Mouse (Mus musculus) midbrain, embryonic 13.5 days (tissue): Measurements from ENCODE around the gene Scn1b. TPM values are rescaled to one million over a fixed set of nuclear protein-coding genes. Genes with fewer than 3 reads are reported as not detected.

ENCODE experiments used
- ATAC-seq: fragments of 200-750 bp; cut with Nextera tagmentation; 2 replicates; pipeline ENCODE4 v1.8.0; 2017; ENCODE audit warnings: mild to moderate bottlenecking, moderate TSS enrichment, moderate library complexity
- H3K27ac ChIP-seq: fragments of 300-500 bp; sonication (generic); 2 replicates; pipeline ENCODE4 v1.5.1; 2015; ENCODE audit warnings: inconsistent platforms, mild to moderate bottlenecking, moderate library complexity
- H3K27me3 ChIP-seq: fragments of 300-500 bp; sonication (generic); 2 replicates; pipeline ENCODE4 v1.6.1; 2015; ENCODE audit warnings: mild to moderate bottlenecking, inconsistent platforms
- H3K36me3 ChIP-seq: fragments of 300-500 bp; sonication (generic); 2 replicates; pipeline ENCODE4 v1.6.1; 2015; ENCODE audit warnings: mild to moderate bottlenecking, inconsistent platforms
- H3K4me1 ChIP-seq: fragments of 300-500 bp; sonication (generic); replicated peaks from 2 replicates; pipeline ENCODE4 v1.6.1; 2015; ENCODE audit warnings: inconsistent platforms
- H3K4me2 ChIP-seq: fragments of 300-500 bp; sonication (generic); replicated peaks from 2 replicates; pipeline ENCODE4 v1.6.1; 2015; ENCODE audit warnings: moderate library complexity, mild to moderate bottlenecking, inconsistent platforms
- H3K4me3 ChIP-seq: fragments of 300-500 bp; sonication (generic); replicated peaks from 2 replicates; pipeline ENCODE4 v1.5.1; 2015; ENCODE audit warnings: mild to moderate bottlenecking, inconsistent platforms
- H3K9ac ChIP-seq: fragments of 300-500 bp; sonication (generic); replicated peaks from 2 replicates; pipeline ENCODE4 v1.6.1; 2015; ENCODE audit warnings: mild to moderate bottlenecking, inconsistent platforms
- H3K9me3 ChIP-seq: fragments of 300-500 bp; sonication (generic); 2 replicates; pipeline ENCODE4 v1.6.1; 2016; ENCODE audit warnings: mild to moderate bottlenecking, inconsistent platforms
- WGBS: fragments of 180-500 bp; shearing (Covaris S2); methylation state at CpG from one replicate; pipeline ENCODE4 v1.1.7; 2015; 5-methylcytosine and 5-hydroxymethylcytosine counted together
- polyA plus RNA-seq: library from polyadenylated mRNA; unstranded; fragments of >200 nt; fragmentation: Nextera tagmentation; extraction: Ambion mirVana; gene quantifications from 2 replicates; pipeline ENCODE4 v1.2.1, GENCODE M21; 2015

The Scn1b gene
- polyA plus RNA-seq = 1.2 and 2.7 TPM in 2 replicates

GRCm38 (mm10) chr7:31126851-31127724 lies at the start of gene Scn1b:
TSS of gene Scn1b (minus strand) at chr7:31127003.
- Histone ChIP-seq H3K36me3 (peaks cover 42% of the 10 kb centered on the region), H3K9ac (peak within 1 kb of the TSS; percentile 72), H3K4me2 (peak within 1 kb of the TSS; percentile 86), H3K4me3 (peak within 1 kb of the TSS; percentile 55), H3K27me3 (peaks cover 50% of the 10 kb centered on the region), H3K9me3 (no peaks in the 10 kb centered on the region), H3K4me1 (peaks cover 16% of the 10 kb centered on the region), H3K27ac (no peak within 1 kb of the TSS)
- ATAC-seq = peak; percentile 57
- 1% methylated on average over 51 of the region's 60 CpGs for WGBS

- no peak for ATAC-seq
- Histone ChIP-seq H3K36me3 (no peaks in the 10 kb centered on the region), H3K27ac (no peak overlapping the region), H3K4me2 (no peak overlapping the region), H3K4me1 (0 out of 2 replicates have a peak, but pooled peaks cover 3% of the 10 kb centered on the region), H3K9ac (no peak overlapping the region), H3K27me3 (0 out of 2 replicates have a peak, but pooled peaks cover 2% of the 10 kb centered on the region), H3K9me3 (no peaks in the 10 kb centered on the region), H3K4me3 (no peak overlapping the region)
- WGBS = 79% methylated on average over 3 of the region's 3 CpGs
These were observed 48.3 kb upstream of the Scn1b start for GRCm38 (mm10) chr7:31175096-31175495.

GRCm38 (mm10) chr7:31174466-31174865 lies 47.7 kb upstream of the Scn1b start:
- no peaks in the 10 kb centered on the region for H3K9me3 ChIP-seq
- no peak overlapping the region for H3K4me3 ChIP-seq
- H3K36me3 ChIP-seq = no peaks in the 10 kb centered on the region
- WGBS = 82% methylated on average over 8 of the region's 8 CpGs
- H3K4me2 ChIP-seq = no peak overlapping the region
- H3K9ac ChIP-seq = no peak overlapping the region
- 0 out of 2 replicates have a peak, but pooled peaks cover 2% of the 10 kb centered on the region for H3K27me3 ChIP-seq
- H3K4me1 ChIP-seq = 0 out of 2 replicates have a peak, but pooled peaks cover 3% of the 10 kb centered on the region
- H3K27ac ChIP-seq = no peak overlapping the region
- no peak for ATAC-seq

- no peak overlapping the region for H3K9ac ChIP-seq
- no peaks in the 10 kb centered on the region for H3K9me3 ChIP-seq
- H3K36me3 ChIP-seq = no peaks in the 10 kb centered on the region
- no peak for ATAC-seq
- WGBS = 21% methylated on average over 2 of the region's 2 CpGs
- no peak overlapping the region for H3K4me3 ChIP-seq
- no peak overlapping the region for H3K4me2 ChIP-seq
- H3K27me3 ChIP-seq = no peaks in the 10 kb centered on the region
- H3K27ac ChIP-seq = no peak overlapping the region
- 0 out of 2 replicates have a peak, but pooled peaks cover 3% of the 10 kb centered on the region for H3K4me1 ChIP-seq
These were observed 45.4 kb upstream of the Scn1b start for GRCm38 (mm10) chr7:31172238-31172637.

- Histone ChIP-seq H3K27me3 (no peaks in the 10 kb centered on the region), H3K27ac (no peak overlapping the region), H3K9ac (no peak overlapping the region), H3K4me2 (no peak overlapping the region), H3K4me1 (no peaks in the 10 kb centered on the region), H3K4me3 (no peak overlapping the region), H3K9me3 (no peaks in the 10 kb centered on the region), H3K36me3 (no peaks in the 10 kb centered on the region)
- no peak for ATAC-seq
- WGBS = 96% methylated on average over 9 of the region's 9 CpGs
These were observed 43.7 kb upstream of the Scn1b start for GRCm38 (mm10) chr7:31170520-31170919.

- H3K27me3 ChIP-seq = no peaks in the 10 kb centered on the region
- H3K4me3 ChIP-seq = no peak overlapping the region
- H3K36me3 ChIP-seq = no peaks in the 10 kb centered on the region
- no peak overlapping the region for H3K27ac ChIP-seq
- ATAC-seq = no peak
- H3K4me2 ChIP-seq = no peak overlapping the region
- H3K9me3 ChIP-seq = no peaks in the 10 kb centered on the region
- no peak overlapping the region for H3K9ac ChIP-seq
- 73% methylated on average over 8 of the region's 8 CpGs for WGBS
- H3K4me1 ChIP-seq = no peaks in the 10 kb centered on the region
These were observed 41.6 kb upstream of the Scn1b start for GRCm38 (mm10) chr7:31168412-31168811.

GRCm38 (mm10) chr7:31164748-31165147 lies 37.9 kb upstream of the Scn1b start:
- ATAC-seq = no peak
- H3K4me2 ChIP-seq = no peak overlapping the region
- no peak overlapping the region for H3K27ac ChIP-seq
- no peaks in the 10 kb centered on the region for H3K27me3 ChIP-seq
- H3K4me1 ChIP-seq = no peaks in the 10 kb centered on the region
- H3K9ac ChIP-seq = no peak overlapping the region
- no peaks in the 10 kb centered on the region for H3K9me3 ChIP-seq
- 71% methylated on average over 1 of the region's 1 CpGs for WGBS
- no peaks in the 10 kb centered on the region for H3K36me3 ChIP-seq
- no peak overlapping the region for H3K4me3 ChIP-seq

- no peak overlapping the region for H3K4me2 ChIP-seq
- no peak for ATAC-seq
- H3K4me1 ChIP-seq = no peaks in the 10 kb centered on the region
- H3K36me3 ChIP-seq = no peaks in the 10 kb centered on the region
- no peak overlapping the region for H3K27ac ChIP-seq
- no peak overlapping the region for H3K9ac ChIP-seq
- H3K4me3 ChIP-seq = no peak overlapping the region
- no peaks in the 10 kb centered on the region for H3K27me3 ChIP-seq
- 65% methylated on average over 3 of the region's 3 CpGs for WGBS
- H3K9me3 ChIP-seq = no peaks in the 10 kb centered on the region
These were observed 37.1 kb upstream of the Scn1b start for GRCm38 (mm10) chr7:31163666-31164577.

GRCm38 (mm10) chr7:31162324-31162723 lies 35.5 kb upstream of the Scn1b start:
- no peak overlapping the region for H3K4me3 ChIP-seq
- H3K4me1 ChIP-seq = no peaks in the 10 kb centered on the region
- no peak for ATAC-seq
- H3K4me2 ChIP-seq = no peak overlapping the region
- WGBS = 74% methylated on average over 11 of the region's 11 CpGs
- H3K9me3 ChIP-seq = no peaks in the 10 kb centered on the region
- H3K27ac ChIP-seq = no peak overlapping the region
- no peaks in the 10 kb centered on the region for H3K36me3 ChIP-seq
- no peak overlapping the region for H3K9ac ChIP-seq
- no peaks in the 10 kb centered on the region for H3K27me3 ChIP-seq

GRCm38 (mm10) chr7:31161831-31162230 lies 35.0 kb upstream of the Scn1b start:
- Histone ChIP-seq H3K9me3 (no peaks in the 10 kb centered on the region), H3K27me3 (no peaks in the 10 kb centered on the region), H3K36me3 (no peaks in the 10 kb centered on the region), H3K4me2 (no peak overlapping the region), H3K9ac (no peak overlapping the region), H3K4me3 (no peak overlapping the region), H3K4me1 (no peaks in the 10 kb centered on the region), H3K27ac (no peak overlapping the region)
- 66% methylated on average over 3 of the region's 3 CpGs for WGBS
- no peak for ATAC-seq

GRCm38 (mm10) chr7:31161246-31161645 lies 34.4 kb upstream of the Scn1b start:
- Histone ChIP-seq H3K9ac (no peak overlapping the region), H3K4me3 (no peak overlapping the region), H3K9me3 (no peaks in the 10 kb centered on the region), H3K27me3 (no peaks in the 10 kb centered on the region), H3K4me1 (no peaks in the 10 kb centered on the region), H3K27ac (no peak overlapping the region), H3K36me3 (no peaks in the 10 kb centered on the region), H3K4me2 (no peak overlapping the region)
- WGBS = 79% methylated on average over 3 of the region's 3 CpGs
- ATAC-seq = no peak

- ATAC-seq = no peak
- no peak overlapping the region for H3K4me3 ChIP-seq
- WGBS = 91% methylated on average over 5 of the region's 5 CpGs
- no peaks in the 10 kb centered on the region for H3K4me1 ChIP-seq
- H3K9me3 ChIP-seq = no peaks in the 10 kb centered on the region
- H3K4me2 ChIP-seq = no peak overlapping the region
- H3K27me3 ChIP-seq = no peaks in the 10 kb centered on the region
- no peaks in the 10 kb centered on the region for H3K36me3 ChIP-seq
- H3K9ac ChIP-seq = no peak overlapping the region
- no peak overlapping the region for H3K27ac ChIP-seq
These were observed 34.0 kb upstream of the Scn1b start for GRCm38 (mm10) chr7:31160763-31161162.
